Mouse (Mus musculus) lung, adult 2 months (tissue): ENCODE results near the gene Vezt.

Experiments used
- CTCF ChIP-seq: fragments of 200-500 bp; IDR thresholded peaks from 2 replicates; pipeline ENCODE4 v1.5.1; 2011; ENCODE audit warnings: mild to moderate bottlenecking, low read length, control low read depth; ENCODE audit not compliant: insufficient read depth
- POLR2A ChIP-seq: fragments of 200-500 bp; IDR thresholded peaks from 2 replicates; pipeline ENCODE4 v1.6.1; 2011; ENCODE audit warnings: low read depth, mild to moderate bottlenecking, control low read depth, low read length, borderline replicate concordance; ENCODE audit errors: extremely low read depth

DNA sequence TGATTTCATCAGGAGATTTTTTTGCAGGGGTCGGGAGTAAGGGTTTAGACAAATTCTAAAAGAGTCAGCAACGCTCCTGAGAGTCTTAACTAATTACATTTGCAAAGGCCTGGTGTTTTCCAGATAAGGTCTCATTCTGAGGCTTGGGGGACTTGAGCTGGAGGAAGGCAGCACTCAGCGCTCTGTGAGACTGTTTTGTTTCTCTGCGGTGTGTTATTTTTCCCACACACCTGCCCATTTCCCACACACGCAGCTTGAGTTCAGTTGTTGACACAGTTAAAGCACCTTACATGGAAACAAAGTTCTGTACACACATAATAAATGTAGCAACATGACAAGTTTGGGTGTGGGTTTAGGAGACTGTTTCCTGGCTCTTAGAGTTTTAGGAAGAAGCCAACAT is 103.6 kb downstream of the Vezt start:
- no peak for TF ChIP-seq CTCF
- no peak for TF ChIP-seq POLR2A
